Mouse (Mus musculus): Measurements from ENCODE around the gene B4galt4.
"Not testable (repeated sequence)": the region's sequence is repeated elsewhere in the genome, so short reads cannot be mapped to it uniquely, and the experiment has no call there.

Gene B4galt4

DNA sequence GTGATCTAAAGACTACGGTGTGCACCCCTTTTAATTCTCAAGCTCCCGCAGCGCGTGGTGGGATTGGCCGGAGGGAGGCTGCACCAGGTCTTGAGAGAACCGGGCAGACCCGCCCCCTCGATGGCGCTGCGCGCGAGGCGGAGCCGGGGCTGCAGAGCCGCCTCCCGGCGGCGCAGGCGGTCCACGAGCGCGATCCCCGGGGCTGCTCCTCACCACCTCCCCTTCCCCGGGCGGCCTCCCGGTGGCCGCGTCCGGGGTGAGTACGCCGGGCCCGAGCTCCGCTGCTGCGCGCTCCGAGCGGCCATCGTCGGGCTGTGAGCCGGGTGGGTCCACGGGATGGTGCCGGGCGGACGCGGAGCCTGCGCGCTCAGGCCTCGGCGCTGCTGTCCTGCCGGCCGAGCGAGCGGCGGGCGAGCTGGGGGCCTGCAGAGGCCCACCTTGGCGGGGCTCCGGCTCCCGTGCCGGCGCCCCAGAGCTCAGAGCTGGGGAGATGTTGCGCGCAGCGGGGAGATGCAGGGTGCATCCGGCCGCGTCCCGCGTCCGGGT, at the start of gene B4galt4:
TSS of gene B4galt4 (plus strand) at position 152 of the 546 bp plus-strand sequence.
- in situ Hi-C loops (cut with MboI, MseI): loop anchor here (25.0 kb wide), 1 partner anchor 105 kb away; no protein-coding TSS in a partner anchor

DNA sequence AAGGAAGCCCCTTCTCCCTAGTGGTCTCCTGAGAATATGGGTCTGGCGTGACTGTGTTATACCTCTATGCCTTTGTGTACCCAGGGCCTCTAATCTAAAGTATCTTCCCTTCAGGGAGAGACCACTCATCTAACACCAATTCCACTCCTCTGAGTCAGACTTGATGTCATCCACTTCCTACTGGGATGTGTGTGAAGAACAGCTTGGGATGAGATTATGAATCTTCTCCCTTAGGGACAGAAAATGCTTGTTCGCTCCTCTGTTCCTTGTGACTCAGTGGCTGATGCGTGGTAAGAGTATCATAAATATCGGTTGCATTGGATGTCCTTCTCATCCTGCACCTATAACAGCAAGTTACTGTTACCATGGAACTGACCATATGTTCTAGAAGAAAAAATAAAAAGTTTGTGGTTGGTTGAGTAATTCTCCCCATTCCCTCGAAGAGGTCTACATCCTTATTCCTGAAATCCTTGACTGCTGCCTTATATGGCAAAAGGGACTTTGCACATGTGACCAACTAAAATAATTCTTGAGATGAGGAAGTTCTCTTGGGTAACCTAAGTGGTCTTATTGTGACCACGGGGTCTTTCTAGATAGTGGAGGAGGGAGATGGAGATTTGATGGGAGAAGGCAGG, 47.0 kb upstream of the B4galt4 start:
- in situ Hi-C loops (cut with MboI, MseI): loop anchor here (5.0 kb wide), 1 partner anchor 92 kb away; no protein-coding TSS in a partner anchor

GRCm38 (mm10) chr16:38695557-38695956, 46.5 kb upstream of the B4galt4 start:
- in situ Hi-C loops (cut with MboI, MseI): no loop called here

DNA sequence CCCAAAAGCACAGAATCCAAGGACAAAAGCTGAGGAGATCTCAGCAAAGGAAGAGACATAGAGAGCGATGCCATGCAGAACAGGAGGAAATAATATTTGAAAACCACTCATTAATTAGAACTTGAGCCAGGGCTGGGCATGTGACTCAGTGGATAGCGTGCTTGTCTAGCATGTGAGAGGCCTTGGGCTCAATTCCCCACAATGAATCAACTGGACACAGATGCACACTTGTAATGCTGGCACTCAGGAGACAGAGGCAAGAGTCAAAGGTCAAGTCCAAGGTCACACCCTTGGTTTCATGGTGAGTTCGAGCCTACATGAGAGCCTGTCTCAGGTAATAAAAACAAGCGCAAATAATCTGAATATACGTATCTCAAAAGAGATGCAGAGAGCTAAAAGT, 44.5 kb upstream of the B4galt4 start:
- in situ Hi-C loops (cut with MboI, MseI): no loop called here

DNA sequence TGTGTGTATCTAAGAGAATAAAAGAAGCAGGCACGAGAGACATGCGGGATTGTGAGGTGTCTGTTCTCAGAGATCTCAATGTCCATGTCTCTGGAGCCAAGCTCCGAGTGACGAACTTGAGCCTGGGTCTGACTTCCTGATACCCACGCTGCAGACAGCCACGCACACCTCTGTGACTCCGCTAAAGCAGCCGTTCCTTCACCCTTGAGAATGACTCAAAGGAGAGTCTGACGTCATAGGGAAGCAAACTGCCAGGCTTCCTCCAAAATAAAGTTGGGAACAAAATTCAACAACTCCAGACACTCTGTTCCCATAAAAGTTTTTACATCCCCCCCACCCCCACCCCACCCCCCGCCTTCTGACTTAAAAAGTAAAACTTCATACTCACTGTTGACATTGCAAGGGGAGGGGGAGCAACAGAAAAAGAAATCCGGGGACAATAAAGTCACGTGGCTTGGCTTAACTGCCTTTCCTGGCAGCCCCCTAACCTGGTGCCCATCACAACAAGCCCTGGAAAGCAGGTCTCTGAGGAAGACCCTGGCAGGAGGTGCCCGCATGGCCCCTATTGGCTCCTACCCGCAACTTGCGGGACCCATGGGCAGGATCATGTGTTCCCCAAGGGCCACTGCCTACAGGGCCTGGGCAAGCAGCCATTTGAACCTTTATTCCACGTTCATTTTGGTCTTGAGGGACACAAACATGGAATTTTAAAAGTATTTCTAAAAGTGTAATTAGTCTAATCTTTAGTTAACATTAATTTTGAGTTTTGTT, 41.5 kb upstream of the B4galt4 start:
- in situ Hi-C loops (cut with MboI, MseI): no loop called here

- in situ Hi-C loops (cut with MboI, MseI): no loop called here
These were observed 40.4 kb upstream of the B4galt4 start for GRCm38 (mm10) chr16:38701492-38702185.

DNA sequence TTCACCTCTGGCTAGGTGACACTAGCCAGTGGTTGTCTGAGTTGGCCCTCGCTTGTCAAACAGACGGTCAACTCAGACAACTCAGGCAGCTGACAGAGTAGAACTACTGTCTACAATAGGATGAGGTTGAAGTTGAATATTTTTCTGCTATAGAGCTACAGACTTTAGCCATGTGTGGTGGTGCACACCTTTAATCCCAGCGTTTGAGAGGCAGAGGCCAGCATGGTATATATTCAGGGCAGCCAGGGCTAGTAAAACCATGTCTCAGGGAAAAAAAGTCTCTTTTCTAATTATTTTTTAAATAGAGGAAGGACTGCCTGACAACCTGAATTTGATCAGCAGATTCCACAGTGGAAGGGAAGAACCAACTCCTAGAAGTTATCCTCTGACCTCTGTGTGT, 39.7 kb upstream of the B4galt4 start:
- in situ Hi-C loops (cut with MboI, MseI): no loop called here

DNA sequence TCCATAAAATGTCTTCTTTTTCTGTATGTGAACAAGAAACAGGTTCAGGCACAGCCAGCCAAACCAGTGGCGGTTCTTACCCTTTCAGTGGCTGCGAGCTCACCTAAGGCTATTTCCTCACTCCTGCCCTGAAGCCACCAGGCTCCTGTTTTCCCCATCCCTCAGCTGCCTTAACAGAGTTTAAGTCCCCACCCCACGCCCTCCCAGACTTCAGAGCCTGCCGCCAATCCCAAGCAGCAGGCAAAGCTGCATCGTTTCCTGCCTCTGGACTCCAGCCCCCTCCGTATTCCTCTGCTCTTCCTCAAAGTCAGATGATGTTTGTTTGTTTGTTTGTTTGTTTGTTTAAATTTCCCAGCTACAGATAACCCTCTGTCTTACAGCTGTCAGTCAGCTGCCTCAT, 38.6 kb upstream of the B4galt4 start:
- in situ Hi-C loops (cut with MboI, MseI): no loop called here

GRCm38 (mm10) chr16:38705531-38706281, 36.4 kb upstream of the B4galt4 start:
- in situ Hi-C loops (cut with MboI, MseI): no loop called here

GRCm38 (mm10) chr16:38706782-38707181, 35.3 kb upstream of the B4galt4 start:
- in situ Hi-C loops (cut with MboI, MseI): no loop called here

GRCm38 (mm10) chr16:38708962-38709520, 33.0 kb upstream of the B4galt4 start:
- in situ Hi-C loops (cut with MboI, MseI): no loop called here

- in situ Hi-C loops (cut with MboI, MseI): no loop called here
These were observed 30.8 kb upstream of the B4galt4 start for GRCm38 (mm10) chr16:38711245-38711644.

GRCm38 (mm10) chr16:38712105-38712504, 30.0 kb upstream of the B4galt4 start:
- in situ Hi-C loops (cut with MboI, MseI): no loop called here

GRCm38 (mm10) chr16:38712581-38713403, 29.3 kb upstream of the B4galt4 start, which contains the start of gene Arhgap31:
Gene Arhgap31, minus strand, starts transcription at chr16:38713274.
- in situ Hi-C loops (cut with MboI, MseI): no loop called here

GRCm38 (mm10) chr16:38713404-38714258, 28.4 kb upstream of the B4galt4 start:
- in situ Hi-C loops (cut with MboI, MseI): no loop called here

DNA sequence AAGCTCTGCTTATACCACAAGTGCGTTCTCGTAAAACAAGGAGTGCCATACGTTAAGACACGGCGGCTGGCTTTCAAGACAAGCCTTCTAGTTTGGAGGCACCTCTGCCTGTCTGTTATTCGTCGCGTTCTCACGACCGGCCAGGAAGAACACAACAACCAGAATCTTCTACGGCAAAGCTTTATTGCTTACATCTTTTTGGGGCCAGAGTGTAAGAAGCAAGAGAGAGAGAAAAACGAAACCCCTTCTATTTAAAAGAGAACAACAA, 27.9 kb upstream of the B4galt4 start:
- in situ Hi-C loops (cut with MboI, MseI): not testable (repeated sequence)

GRCm38 (mm10) chr16:38721377-38721776, 20.7 kb upstream of the B4galt4 start:
- in situ Hi-C loops (cut with MboI, MseI): no loop called here

DNA sequence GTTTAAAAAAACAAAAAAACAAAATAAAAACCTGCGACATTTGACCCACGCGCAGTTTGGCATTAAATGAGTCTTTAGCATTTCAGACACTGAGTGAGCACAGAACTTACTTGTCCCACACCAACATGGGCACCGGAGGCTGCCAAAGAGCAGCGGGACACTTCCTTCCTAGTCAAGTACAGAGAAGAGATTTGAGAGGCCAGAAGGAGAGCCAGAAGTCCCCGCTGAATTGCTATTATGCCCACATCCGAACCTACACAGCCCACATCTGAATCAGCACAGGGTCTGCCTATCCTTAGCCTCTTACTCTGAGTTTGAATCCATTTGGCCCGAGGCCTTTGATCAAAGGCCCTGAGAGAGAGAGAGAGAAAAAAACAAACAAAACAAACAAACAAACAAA, 17.8 kb upstream of the B4galt4 start:
- in situ Hi-C loops (cut with MboI, MseI): no loop called here

- in situ Hi-C loops (cut with MboI, MseI): loop anchor here (25.0 kb wide), 1 partner anchor 88 kb away; no protein-coding TSS in a partner anchor
These were observed 17.1 kb upstream of the B4galt4 start for GRCm38 (mm10) chr16:38724974-38725373.
